Mouse (Mus musculus): ENCODE results near the gene Pde10a.

DNA sequence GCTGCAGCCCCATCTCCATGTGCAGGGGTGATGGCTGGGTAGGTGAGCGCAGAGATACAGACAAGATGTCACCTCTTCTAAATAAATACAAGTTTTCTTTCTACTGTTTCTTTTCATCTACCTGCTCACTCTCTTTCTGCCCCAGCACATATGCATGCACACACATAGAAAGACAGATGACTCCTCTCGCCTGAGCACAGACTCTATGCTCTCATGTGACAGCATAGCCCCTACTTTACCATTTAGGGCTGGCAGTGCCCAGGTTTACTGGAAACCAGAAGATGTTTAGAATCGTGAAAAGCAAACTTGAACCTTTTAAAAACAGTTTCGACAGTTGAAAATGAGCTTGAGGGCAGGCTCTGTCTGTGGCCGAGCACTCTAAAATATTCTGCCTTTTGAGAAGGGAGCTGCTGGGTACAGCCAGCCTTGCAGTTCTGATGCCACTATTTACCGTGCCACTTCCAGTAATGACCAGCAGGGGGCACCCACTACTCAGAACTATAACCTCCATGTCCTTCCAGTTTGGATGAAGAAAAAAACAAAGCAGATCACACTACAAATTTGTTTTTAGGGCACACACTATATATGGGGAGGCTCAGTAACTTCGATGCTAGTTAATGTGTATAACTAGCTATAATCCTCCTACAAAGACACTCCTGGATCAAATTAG is 88.8 kb downstream of the Pde10a start:
- TF ChIP-seq POLR2A (IDR thresholded peaks at IDR 0.05; ENCODE audit: low read depth, low read length) = no peak
- TF ChIP-seq MAFK (IDR thresholded peaks at IDR 0.05; ENCODE audit: insufficient replicate concordance, low read length) = no peak
- TF ChIP-seq CTCF (conservative IDR thresholded peaks at IDR 0.05 in 1 of 2, IDR thresholded peaks at IDR 0.05 in 1 of 2; ENCODE audit: low read depth in 2 of 2, low read length in 2 of 2) = peak; percentile 78 to 87
- no peak for TF ChIP-seq BHLHE40 (IDR thresholded peaks at IDR 0.05; ENCODE audit: low read depth, low read length)
- TF ChIP-seq RCOR1 (conservative IDR thresholded peaks at IDR 0.05; ENCODE audit: low read depth, low read length) = no peak
- no peak for TF ChIP-seq ZMIZ1 (IDR thresholded peaks at IDR 0.05; ENCODE audit: low read depth, low read length)
- no peak for TF ChIP-seq MAX (IDR thresholded peaks at IDR 0.05; ENCODE audit: low read length)

Measured in CH12.LX (cell line).